Mouse (Mus musculus): ENCODE measurements around the gene Gm9508.

DNA sequence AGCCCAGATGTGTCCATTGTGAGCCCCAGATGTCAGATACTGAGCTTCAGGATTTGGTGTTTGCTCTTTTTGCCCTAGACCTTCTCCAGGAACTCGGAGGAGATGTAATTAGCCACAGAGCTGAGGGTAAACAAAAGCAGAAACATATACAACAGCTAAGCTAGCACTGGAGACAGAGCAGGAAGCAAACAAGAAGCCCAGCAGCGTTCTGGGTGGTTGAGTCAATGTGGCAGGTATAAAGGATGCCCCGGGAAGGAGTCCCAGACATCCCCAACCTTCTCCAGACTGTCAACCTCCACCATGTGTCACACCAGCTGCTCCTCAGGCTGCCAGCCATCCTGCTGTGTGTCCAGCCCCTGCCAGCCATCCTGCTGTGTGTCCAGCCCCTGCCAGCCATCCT lies 29.2 kb upstream of the Gm9508 start, which contains the start of gene Gm10100:
- TF ChIP-seq SRF (IDR thresholded peaks at IDR 0.05; ENCODE audit: control insufficient read depth, insufficient read length, low read depth) (no peak), USF1 (IDR thresholded peaks at IDR 0.05; ENCODE audit: low read depth) (no peak), MYOG (IDR thresholded peaks at IDR 0.05; ENCODE audit: control insufficient read depth in 1 of 3, insufficient read depth in 1 of 3, insufficient read length in 2 of 3, low read depth in 2 of 3) (no peak), REST (IDR thresholded peaks at IDR 0.05; ENCODE audit: insufficient read depth, insufficient read length) (no peak), POLR2A (IDR thresholded peaks at IDR 0.05; ENCODE audit: insufficient read length, low read depth) (no peak), CEBPB (IDR thresholded peaks at IDR 0.05; ENCODE audit: insufficient read depth, poor library complexity, severe bottlenecking) (no peak), MAX (IDR thresholded peaks at IDR 0.05; ENCODE audit: low read depth) (no peak), TCF3 (IDR thresholded peaks at IDR 0.05; ENCODE audit: insufficient read length, low read depth) (no peak), MYOD1 (IDR thresholded peaks at IDR 0.05; ENCODE audit: control insufficient read depth in 1 of 3, insufficient read length in 2 of 3, low read depth in 2 of 3) (no peak)
